Mouse (Mus musculus): ENCODE results near the gene Il13. TPM values are rescaled to one million over a fixed set of nuclear protein-coding genes. Genes with fewer than 3 reads are reported as not detected.

Il13 gene
- polyA plus RNA-seq, 1 experiment: not detected

GRCm38 (mm10) chr11:53605609-53606008, 28.9 kb downstream of the Il13 start:
- no peaks in the 10 kb centered on the region for H3K4me1 ChIP-seq (ENCODE audit: control insufficient read depth, insufficient read depth, low read length)
- no peak overlapping the region for H3K27ac ChIP-seq (ENCODE audit: insufficient read depth, low read length)
- no peak overlapping the region for H3K4me3 ChIP-seq (ENCODE audit: insufficient read depth, low read length)
- TF ChIP-seq POLR2A (IDR thresholded peaks at IDR 0.05; ENCODE audit: extremely low read depth, insufficient read depth, low read length): no peak
- TF ChIP-seq CTCF (IDR thresholded peaks at IDR 0.05; ENCODE audit: extremely low read depth, insufficient read depth, low read length): no peak

GRCm38 (mm10) chr11:53604983-53605382, 29.5 kb downstream of the Il13 start:
- Histone ChIP-seq H3K27ac (ENCODE audit: insufficient read depth, low read length) (no peak overlapping the region), H3K4me3 (ENCODE audit: insufficient read depth, low read length) (no peak overlapping the region), H3K4me1 (ENCODE audit: control insufficient read depth, insufficient read depth, low read length) (no peaks in the 10 kb centered on the region)
- TF ChIP-seq POLR2A (IDR thresholded peaks at IDR 0.05; ENCODE audit: extremely low read depth, insufficient read depth, low read length) (no peak), CTCF (IDR thresholded peaks at IDR 0.05; ENCODE audit: extremely low read depth, insufficient read depth, low read length) (no peak)

GRCm38 (mm10) chr11:53591116-53591515, 43.4 kb downstream of the Il13 start:
- H3K4me1 ChIP-seq (ENCODE audit: control insufficient read depth, insufficient read depth, low read length): no peaks in the 10 kb centered on the region
- H3K4me3 ChIP-seq (ENCODE audit: insufficient read depth, low read length): no peak overlapping the region
- no peak overlapping the region for H3K27ac ChIP-seq (ENCODE audit: insufficient read depth, low read length)
- no peak for TF ChIP-seq POLR2A (IDR thresholded peaks at IDR 0.05; ENCODE audit: extremely low read depth, insufficient read depth, low read length)

- TF ChIP-seq POLR2A (IDR thresholded peaks at IDR 0.05; ENCODE audit: extremely low read depth, insufficient read depth, low read length): no peak
- peak; percentile 58 for TF ChIP-seq CTCF (IDR thresholded peaks at IDR 0.05; ENCODE audit: extremely low read depth, insufficient read depth, low read length)
- Histone ChIP-seq H3K27ac (ENCODE audit: insufficient read depth, low read length) (no peak overlapping the region), H3K4me1 (ENCODE audit: control insufficient read depth, insufficient read depth, low read length) (no peaks in the 10 kb centered on the region), H3K4me3 (ENCODE audit: insufficient read depth, low read length) (no peak overlapping the region)
Observed at GRCm38 (mm10) chr11:53590368-53590768, 44.1 kb downstream of the Il13 start.

GRCm38 (mm10) chr11:53588279-53588678, 46.2 kb downstream of the Il13 start:
- no peak overlapping the region for H3K4me3 ChIP-seq (ENCODE audit: insufficient read depth, low read length)
- TF ChIP-seq POLR2A (IDR thresholded peaks at IDR 0.05; ENCODE audit: extremely low read depth, insufficient read depth, low read length) (no peak), CTCF (IDR thresholded peaks at IDR 0.05; ENCODE audit: extremely low read depth, insufficient read depth, low read length) (no peak)
- 0 out of 2 replicates have a peak, but pooled peaks cover 2% of the 10 kb centered on the region for H3K4me1 ChIP-seq (ENCODE audit: control insufficient read depth, insufficient read depth, low read length)
- H3K27ac ChIP-seq (ENCODE audit: insufficient read depth, low read length): no peak overlapping the region

- no peak for TF ChIP-seq CTCF (IDR thresholded peaks at IDR 0.05; ENCODE audit: extremely low read depth, insufficient read depth, low read length)
- no peak for TF ChIP-seq POLR2A (IDR thresholded peaks at IDR 0.05; ENCODE audit: extremely low read depth, insufficient read depth, low read length)
- Histone ChIP-seq H3K4me3 (ENCODE audit: insufficient read depth, low read length) (no peak overlapping the region), H3K27ac (ENCODE audit: insufficient read depth, low read length) (no peak overlapping the region), H3K4me1 (ENCODE audit: control insufficient read depth, insufficient read depth, low read length) (0 out of 2 replicates have a peak, but pooled peaks cover 2% of the 10 kb centered on the region)
Observed at GRCm38 (mm10) chr11:53585510-53585909, 49.0 kb downstream of the Il13 start.

GRCm38 (mm10) chr11:53584849-53585248, 49.7 kb downstream of the Il13 start:
- Histone ChIP-seq H3K4me3 (ENCODE audit: insufficient read depth, low read length) (no peak overlapping the region), H3K27ac (ENCODE audit: insufficient read depth, low read length) (no peak overlapping the region), H3K4me1 (ENCODE audit: control insufficient read depth, insufficient read depth, low read length) (0 out of 2 replicates have a peak, but pooled peaks cover 2% of the 10 kb centered on the region)
- TF ChIP-seq CTCF (IDR thresholded peaks at IDR 0.05; ENCODE audit: extremely low read depth, insufficient read depth, low read length) (peak; percentile 44), POLR2A (IDR thresholded peaks at IDR 0.05; ENCODE audit: extremely low read depth, insufficient read depth, low read length) (no peak)

- H3K27ac ChIP-seq (ENCODE audit: insufficient read depth, low read length): no peak overlapping the region
- H3K4me1 ChIP-seq (ENCODE audit: control insufficient read depth, insufficient read depth, low read length): 0 out of 2 replicates have a peak, but pooled peaks cover 2% of the 10 kb centered on the region
- no peak overlapping the region for H3K4me3 ChIP-seq (ENCODE audit: insufficient read depth, low read length)
- TF ChIP-seq POLR2A (IDR thresholded peaks at IDR 0.05; ENCODE audit: extremely low read depth, insufficient read depth, low read length) (no peak), CTCF (IDR thresholded peaks at IDR 0.05; ENCODE audit: extremely low read depth, insufficient read depth, low read length) (peak; percentile 31; the same call in 1 of the 2 replicates)
Observed at GRCm38 (mm10) chr11:53583151-53583550, 51.4 kb downstream of the Il13 start.

Other genes starting within 250 kb of the Il13 start
- gene Leap2, start 211.5 kb downstream of the Il13 start, polyA plus RNA-seq (2012; rRNA removed): not detected in 2 replicates
- gene Uqcrq, start 203.9 kb downstream of the Il13 start, polyA plus RNA-seq (2012; rRNA removed): 413 and 414 TPM in 2 replicates
- gene Gdf9, start 203.7 kb downstream of the Il13 start, polyA plus RNA-seq (2012; rRNA removed): 2.2 and 2.3 TPM in 2 replicates
- gene Gm10447, start 177.6 kb downstream of the Il13 start, polyA plus RNA-seq (2012; rRNA removed): 0.04 and 0.10 TPM in 2 replicates
- 6.5 and 6.8 TPM in 2 replicates for gene Shroom1, start 177.5 kb downstream of the Il13 start, polyA plus RNA-seq (2012; rRNA removed)
- not detected in 2 replicates for gene Gm9837, start 164.2 kb downstream of the Il13 start, polyA plus RNA-seq (2012; rRNA removed)
- 0.48 and 0.81 TPM in 2 replicates for gene Gm9945, start 154.5 kb downstream of the Il13 start, polyA plus RNA-seq (2012; rRNA removed)
- gene Sowaha, start 154.4 kb downstream of the Il13 start, polyA plus RNA-seq (2012; rRNA removed): 54.0 and 56.1 TPM in 2 replicates
- gene Sept8, start 115.4 kb downstream of the Il13 start, polyA plus RNA-seq (2012; rRNA removed): 379 TPM in 2 replicates
- 98.7 and 107 TPM in 2 replicates for gene Kif3a, start 67.3 kb downstream of the Il13 start, polyA plus RNA-seq (2012; rRNA removed)
- not detected in 2 replicates for gene Il4, start 16.0 kb downstream of the Il13 start, polyA plus RNA-seq (2012; rRNA removed)
- 6.1 and 6.8 TPM in 2 replicates for gene Rad50, start 72.6 kb upstream of the Il13 start, polyA plus RNA-seq (2012; rRNA removed)
- gene Il5, start 86.1 kb upstream of the Il13 start, polyA plus RNA-seq (2012; rRNA removed): 0.15 and 0.34 TPM in 2 replicates
- 10.9 and 13.8 TPM in 2 replicates for gene Irf1, start 135.3 kb upstream of the Il13 start, polyA plus RNA-seq (2012; rRNA removed)
- 1.4 and 2.3 TPM in 2 replicates for gene Gm17334, start 138.5 kb upstream of the Il13 start, polyA plus RNA-seq (2012; rRNA removed)
- gene Gm12216, start 224.6 kb upstream of the Il13 start, polyA plus RNA-seq (2012; rRNA removed): 3.7 and 5.5 TPM in 2 replicates